Mouse (Mus musculus) kidney, adult 9 months (tissue): ENCODE data around the gene Hebp1.

Source experiments
- DNase-seq: peaks from one replicate; pipeline ENCODE4 v3.0.0; 2022

Hebp1 gene

GRCm38 (mm10) chr6:135158509-135158908 lies 39.3 kb downstream of the Hebp1 start:
- DNase-seq, result no peak

- DNase-seq, result no peak
Observed at GRCm38 (mm10) chr6:135157496-135157895, 40.3 kb downstream of the Hebp1 start.

- DNase-seq, result no peak
Observed at GRCm38 (mm10) chr6:135156597-135156996, 41.2 kb downstream of the Hebp1 start.

GRCm38 (mm10) chr6:135153719-135154118 lies 44.1 kb downstream of the Hebp1 start:
- no peak for DNase-seq

DNA sequence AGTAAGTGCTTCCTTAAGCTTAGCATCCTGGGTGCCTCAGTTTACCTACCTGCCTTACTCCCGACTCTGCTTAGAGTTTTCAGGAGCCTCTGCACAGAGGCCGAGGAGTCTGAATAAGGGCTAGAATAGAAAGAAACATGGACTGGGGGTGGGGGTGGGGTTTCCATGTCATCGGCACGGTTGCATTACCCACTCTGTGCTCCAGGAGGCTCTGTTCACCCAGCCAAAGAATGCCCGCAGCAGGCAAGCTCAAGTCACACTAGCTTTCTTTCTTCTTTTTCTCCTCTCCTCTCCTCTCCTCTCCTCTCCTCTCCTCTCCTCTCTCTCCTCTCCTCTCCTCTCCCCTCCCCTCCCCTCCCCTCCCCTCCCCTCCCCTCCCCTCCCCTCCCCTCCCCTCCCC lies 47.5 kb downstream of the Hebp1 start:
- DNase-seq, result no peak

GRCm38 (mm10) chr6:135149722-135150121 lies 48.1 kb downstream of the Hebp1 start:
- DNase-seq, result no peak

DNA sequence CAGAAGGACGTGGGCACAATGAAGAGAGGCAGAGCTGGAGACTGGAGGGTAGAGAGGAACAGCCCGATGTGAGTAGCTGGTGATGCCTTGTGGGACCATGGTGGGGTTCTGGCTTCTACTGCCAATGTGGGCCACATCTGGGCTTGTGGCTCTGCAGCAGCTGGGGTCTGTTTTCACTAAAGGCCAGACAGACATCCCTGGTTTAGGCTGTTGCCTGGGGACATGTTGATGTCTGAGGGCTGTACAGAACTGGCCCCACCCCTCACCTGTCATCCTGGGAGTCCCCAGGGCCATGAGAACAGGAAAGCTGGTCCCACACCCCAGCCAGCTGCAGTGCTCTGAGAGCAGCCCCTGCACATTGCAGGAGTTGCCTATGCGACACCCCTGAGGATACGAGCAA lies 48.6 kb downstream of the Hebp1 start:
- DNase-seq, result no peak

DNA sequence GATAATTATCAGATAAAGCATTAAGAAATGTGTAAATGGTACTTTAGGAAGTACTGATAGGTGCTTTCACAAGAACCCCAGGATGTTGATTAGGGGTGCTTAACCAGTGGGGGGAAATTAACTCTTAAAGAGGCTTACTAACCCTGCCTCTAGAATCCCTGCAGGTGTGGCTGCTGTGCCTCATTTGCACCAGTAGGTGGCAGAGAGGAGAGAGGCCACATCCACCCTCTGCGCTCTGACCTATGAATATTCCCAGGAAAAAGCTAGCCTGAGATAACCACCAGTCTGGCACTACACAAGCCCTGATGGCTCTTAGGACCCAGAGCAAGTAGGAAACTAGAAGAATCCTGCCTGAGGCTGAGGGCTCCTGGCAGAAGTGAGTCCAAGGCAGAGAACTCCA lies 49.3 kb downstream of the Hebp1 start:
- peak; percentile 43 for DNase-seq

- no peak for DNase-seq
Observed at GRCm38 (mm10) chr6:135145976-135146375, 51.8 kb downstream of the Hebp1 start.

- peak; percentile 21 for DNase-seq
Observed at GRCm38 (mm10) chr6:135144516-135144915, 53.3 kb downstream of the Hebp1 start.

DNA sequence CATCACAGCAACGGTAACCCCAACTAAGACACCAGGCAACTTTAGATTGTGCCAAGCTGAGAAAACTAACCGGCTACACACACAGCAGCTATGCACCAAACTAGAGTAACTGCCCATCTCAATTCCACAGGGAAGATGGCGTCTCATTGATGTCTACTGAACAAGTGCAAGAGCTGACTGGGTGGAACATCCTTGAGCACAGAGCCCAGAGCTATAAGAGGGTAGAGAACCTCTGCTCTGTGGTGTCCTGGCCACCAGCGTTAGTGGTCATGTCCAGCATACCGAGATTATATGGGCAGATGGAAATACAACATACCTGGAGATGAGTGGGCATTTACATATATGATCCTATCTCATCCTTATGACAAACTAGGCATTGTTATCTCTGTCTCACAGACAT lies 54.7 kb downstream of the Hebp1 start:
- DNase-seq, result no peak

DNA sequence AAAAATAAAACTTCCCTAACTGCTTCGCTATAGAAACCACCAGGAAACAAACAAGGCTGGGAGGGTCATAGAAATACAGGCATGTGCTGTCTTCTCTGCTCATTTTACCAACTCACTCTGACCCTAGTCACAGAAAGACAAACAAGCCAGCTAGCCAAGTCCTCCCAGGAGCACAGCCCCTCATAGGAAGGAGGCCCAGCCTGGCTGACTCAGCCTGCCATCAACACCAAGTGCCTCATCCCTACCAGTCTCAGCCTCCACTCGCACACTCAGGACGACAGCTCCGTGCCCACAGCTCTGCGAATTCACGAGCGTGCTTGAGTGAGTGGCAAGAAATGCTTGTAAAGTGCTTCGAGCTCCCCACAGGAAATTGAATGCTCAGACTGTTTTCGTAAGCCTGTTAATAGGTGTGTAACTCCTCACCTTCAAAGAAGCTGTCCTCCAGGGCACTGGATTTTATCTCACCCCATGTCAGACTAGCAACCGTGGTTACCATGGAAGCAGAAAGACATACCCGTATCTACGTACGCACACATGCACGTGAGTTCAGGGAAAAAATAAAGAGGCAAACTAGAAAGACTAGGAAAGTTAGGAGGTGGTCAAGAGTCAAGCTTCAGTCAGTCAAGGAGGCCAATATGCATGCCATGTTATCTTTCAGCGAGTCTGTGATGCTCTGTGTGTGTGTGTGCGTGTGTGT lies 56.2 kb downstream of the Hebp1 start:
- no peak for DNase-seq

DNA sequence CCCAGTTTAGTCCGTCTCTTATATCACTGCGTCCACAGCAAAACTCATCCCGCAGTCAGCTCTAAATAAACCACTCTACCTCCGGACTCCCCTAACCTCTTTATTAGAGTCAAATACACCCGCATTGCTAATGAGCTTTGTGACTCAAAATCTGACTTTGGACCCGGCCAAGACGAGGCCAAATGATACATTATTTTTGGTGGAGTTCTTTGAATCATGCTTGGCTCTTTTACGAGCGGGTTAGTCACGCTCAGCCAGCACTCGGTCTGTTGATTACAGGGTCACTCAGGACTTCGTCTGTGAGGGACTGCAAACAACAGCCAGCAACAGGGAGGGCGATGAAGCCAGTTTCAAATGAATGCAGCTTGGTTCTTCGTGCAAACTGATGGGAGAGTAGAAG lies 59.1 kb downstream of the Hebp1 start:
- DNase-seq, result no peak

DNA sequence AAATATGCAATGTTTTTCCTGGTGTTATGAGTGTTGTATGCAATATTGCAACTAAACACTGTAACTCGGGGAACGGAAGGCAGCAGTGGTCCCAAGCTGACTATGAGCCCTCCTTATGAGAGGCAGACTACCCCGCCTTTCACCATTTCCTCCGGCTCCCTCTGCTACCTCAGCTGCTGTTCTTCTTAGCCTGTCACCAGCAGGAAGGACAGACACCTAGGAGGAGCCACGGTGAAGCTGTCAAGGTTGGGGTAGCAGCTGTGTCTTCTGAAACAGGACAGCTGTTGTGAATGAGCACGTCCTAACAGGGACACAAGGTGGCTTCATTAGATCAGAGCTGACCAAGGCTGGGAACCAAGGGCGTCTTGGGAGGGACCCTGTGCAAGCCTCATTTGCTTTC lies 59.6 kb downstream of the Hebp1 start:
- DNase-seq, result no peak

- DNase-seq, result no peak
Observed at GRCm38 (mm10) chr6:135137736-135138135, 60.1 kb downstream of the Hebp1 start.

GRCm38 (mm10) chr6:135136439-135137161 lies 61.2 kb downstream of the Hebp1 start:
- DNase-seq, result no peak

GRCm38 (mm10) chr6:135135735-135136134 lies 62.1 kb downstream of the Hebp1 start:
- no peak for DNase-seq

DNA sequence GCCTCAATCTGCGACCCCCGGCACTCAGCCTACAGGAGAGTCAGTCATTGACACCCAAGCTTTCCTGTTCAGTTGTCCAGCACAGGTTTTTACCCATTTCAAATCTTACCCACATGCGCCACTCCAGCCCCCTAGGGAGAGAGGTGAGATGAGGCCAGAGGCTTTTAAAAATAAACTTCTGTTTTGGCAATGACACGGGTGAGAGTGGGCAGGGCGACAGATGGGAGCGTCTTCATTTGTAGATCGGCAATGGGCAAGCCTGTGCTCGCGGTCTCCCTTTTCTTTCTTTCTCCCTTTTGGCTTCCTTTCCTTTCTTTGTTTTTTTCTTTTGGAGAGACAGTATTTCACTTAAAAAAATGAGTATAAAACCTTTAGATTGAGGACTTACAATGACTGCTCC lies 64.3 kb downstream of the Hebp1 start:
- no peak for DNase-seq

DNA sequence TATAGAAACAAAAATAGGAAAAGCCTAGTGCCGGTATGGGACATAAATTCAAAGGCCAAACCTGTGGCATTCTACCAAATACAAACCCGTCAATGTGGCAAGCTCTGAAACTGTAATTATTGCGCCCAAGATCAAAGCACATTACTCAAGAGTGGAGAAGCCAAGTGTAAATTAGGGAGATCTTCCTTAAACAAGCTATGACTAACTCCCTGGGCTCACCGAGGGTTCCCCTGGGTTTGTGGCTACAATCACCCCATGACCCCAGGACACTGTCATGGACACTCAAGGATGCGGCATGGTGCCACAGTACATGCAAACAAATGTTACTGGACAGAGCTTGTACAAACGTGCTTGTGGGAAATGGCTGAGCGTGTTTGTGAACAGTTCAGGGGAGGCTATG lies 64.7 kb downstream of the Hebp1 start:
- no peak for DNase-seq

DNA sequence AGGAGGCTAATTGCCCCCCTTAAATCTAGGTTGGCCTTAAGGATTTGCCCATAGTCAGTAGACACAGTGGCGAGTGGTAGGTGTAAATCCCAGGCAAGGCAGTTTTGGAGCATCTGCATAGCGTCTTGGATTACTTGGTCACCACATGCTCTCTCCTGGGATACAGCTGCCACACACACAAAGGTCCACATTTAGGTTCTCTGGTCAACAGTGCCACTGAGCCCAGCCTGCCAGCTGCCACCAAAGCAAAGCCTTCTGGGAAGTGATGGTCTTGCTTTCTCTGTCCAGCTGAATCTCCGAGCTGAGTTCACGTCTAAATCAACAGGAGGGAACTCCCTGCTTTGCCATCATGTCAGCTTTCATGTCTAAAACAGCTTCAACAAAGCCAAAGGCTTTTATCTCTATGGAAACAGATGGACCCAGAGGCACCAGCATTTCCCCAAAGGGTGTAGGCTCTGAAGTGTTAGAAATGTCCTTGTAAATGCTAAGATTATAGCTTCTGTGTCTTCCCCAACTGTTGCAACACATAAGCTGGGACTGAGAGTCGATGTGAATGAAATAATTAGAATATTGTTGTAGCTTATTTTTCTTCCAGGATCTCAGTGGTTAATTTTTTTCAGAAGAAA lies 73.0 kb downstream of the Hebp1 start:
- no peak for DNase-seq

DNA sequence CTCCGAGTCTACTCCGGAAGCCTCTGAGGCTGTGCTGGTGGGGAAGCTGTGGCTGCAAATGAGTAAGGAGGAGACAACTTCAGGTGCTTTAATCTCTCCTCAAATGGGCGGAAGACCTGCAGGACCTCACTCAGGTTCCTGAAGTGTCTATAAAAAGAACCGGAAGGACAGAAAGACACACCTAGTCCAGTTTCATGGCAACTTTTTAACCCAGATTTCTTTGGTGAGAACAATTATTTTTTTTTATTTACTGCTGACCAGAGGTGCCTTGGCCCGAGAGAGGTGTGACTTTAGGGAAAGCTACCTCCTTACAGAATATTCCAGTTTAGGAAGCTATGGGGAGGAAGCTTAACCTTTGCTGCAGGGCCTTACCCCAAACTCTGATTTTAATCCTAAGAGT lies 79.6 kb downstream of the Hebp1 start, which contains the start of gene Gprc5d:
Gene Gprc5d (minus strand): TSS at position 101 of the 400 bp plus-strand sequence.
- no peak for DNase-seq

- DNase-seq, result no peak
Observed at GRCm38 (mm10) chr6:135116479-135116878, 81.3 kb downstream of the Hebp1 start.

- no peak for DNase-seq
Observed at GRCm38 (mm10) chr6:135113114-135113436, 84.7 kb downstream of the Hebp1 start.

GRCm38 (mm10) chr6:135112411-135113113 lies 85.3 kb downstream of the Hebp1 start:
- DNase-seq, result no peak
